Mouse (Mus musculus) olfactory bulb, adult 2 months (tissue): ENCODE measurements around the gene Snx11. TPM values are rescaled to one million over a fixed set of nuclear protein-coding genes. Genes with fewer than 3 reads are reported as not detected.
"Not testable (repeated sequence)": the region's sequence is repeated elsewhere in the genome, so short reads cannot be mapped to it uniquely, and the experiment has no call there.

Source experiments
- H3K27ac ChIP-seq: fragments of 200-500 bp; 2 replicates; pipeline ENCODE4 v1.5.1; 2012; ENCODE audit warnings: low read depth, low read length; ENCODE audit not compliant: insufficient read depth
- H3K4me1 ChIP-seq: fragments of 200-500 bp; 2 replicates; pipeline ENCODE4 v1.6.1; 2012; ENCODE audit warnings: low read length; ENCODE audit not compliant: control insufficient read depth, insufficient read depth
- H3K4me3 ChIP-seq: fragments of 200-500 bp; 2 replicates; pipeline ENCODE4 v1.5.1; 2012; ENCODE audit warnings: mild to moderate bottlenecking, low read depth, low read length, moderate library complexity; ENCODE audit not compliant: insufficient read depth
- CTCF ChIP-seq: fragments of 200-500 bp; IDR thresholded peaks from 2 replicates; pipeline ENCODE4 v1.5.1; 2012; ENCODE audit warnings: low read depth, mild to moderate bottlenecking, low read length, moderate library complexity; ENCODE audit not compliant: insufficient read depth
- POLR2A ChIP-seq: fragments of 200-500 bp; IDR thresholded peaks from 2 replicates; pipeline ENCODE4 v1.6.1; 2012; ENCODE audit warnings: mild to moderate bottlenecking, low read depth, low read length, moderate library complexity; ENCODE audit not compliant: insufficient read depth
- WGBS: fragments of 180-500 bp; shearing (Covaris S2); methylation state at CpG from one replicate; pipeline ENCODE4 v1.1.7; 2018; 5-methylcytosine and 5-hydroxymethylcytosine counted together
- polyA plus RNA-seq: library from polyadenylated mRNA; stranded (reverse); fragments of >200 nt; gene quantifications from 2 replicates; pipeline ENCODE4 v1.2.4, GENCODE M21; 2012; ENCODE audit warnings: low replicate concordance; ENCODE audit not compliant: missing spikeins, insufficient read depth, insufficient read length

Snx11 gene
- polyA plus RNA-seq, 1 experiment = not detected

- Histone ChIP-seq H3K4me1 (no peaks in the 10 kb centered on the region), H3K27ac (no peak overlapping the region), H3K4me3 (no peak overlapping the region)
- WGBS = 90% methylated on average over 2 of the region's 2 CpGs
- no peak for TF ChIP-seq CTCF
- TF ChIP-seq POLR2A = no peak
These were observed 22.2 kb upstream of the Snx11 start for GRCm38 (mm10) chr11:96799511-96799910.

DNA sequence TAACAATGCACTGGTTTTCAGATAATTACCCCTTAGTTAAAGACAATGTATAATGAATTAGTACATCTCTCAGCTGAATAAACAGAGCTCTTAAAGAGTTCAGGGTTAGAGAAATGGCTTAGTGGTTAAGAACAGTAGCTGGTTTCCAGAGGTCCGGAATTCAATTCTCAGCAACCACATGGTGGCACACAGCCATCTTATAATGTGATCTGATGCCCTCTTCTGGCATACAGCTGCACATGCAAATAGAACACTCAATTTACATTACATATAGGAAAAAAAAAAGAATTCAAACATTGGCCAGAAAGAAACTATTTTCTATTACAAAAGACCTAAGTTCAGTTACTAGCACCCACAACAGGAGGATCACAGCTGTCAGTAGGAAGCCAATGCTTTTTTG, 19.2 kb upstream of the Snx11 start:
- Histone ChIP-seq H3K4me3 (no peak overlapping the region), H3K4me1 (no peaks in the 10 kb centered on the region), H3K27ac (no peak overlapping the region)
- 48% methylated on average over 1 of the region's 1 CpGs for WGBS
- TF ChIP-seq POLR2A (no peak), CTCF (no peak)

- WGBS = 99% methylated on average over 2 of the region's 2 CpGs
These were observed 18.7 kb upstream of the Snx11 start for GRCm38 (mm10) chr11:96796081-96796480.

GRCm38 (mm10) chr11:96795491-96795890, 18.1 kb upstream of the Snx11 start:
- Histone ChIP-seq H3K4me3 (no peak overlapping the region), H3K27ac (no peak overlapping the region), H3K4me1 (peaks cover 2% of the 10 kb centered on the region; the same call in 1 of the 2 replicates)
- TF ChIP-seq CTCF = no peak
- TF ChIP-seq POLR2A = no peak
- WGBS = 94% methylated on average over 13 of the region's 13 CpGs

More at GRCm38 (mm10) chr11:96796081-96796480, 18.7 kb upstream of the Snx11 start:
- Histone ChIP-seq H3K4me3 (no peak overlapping the region), H3K27ac (no peak overlapping the region), H3K4me1 (no peaks in the 10 kb centered on the region)
- TF ChIP-seq CTCF = no peak
- no peak for TF ChIP-seq POLR2A

DNA sequence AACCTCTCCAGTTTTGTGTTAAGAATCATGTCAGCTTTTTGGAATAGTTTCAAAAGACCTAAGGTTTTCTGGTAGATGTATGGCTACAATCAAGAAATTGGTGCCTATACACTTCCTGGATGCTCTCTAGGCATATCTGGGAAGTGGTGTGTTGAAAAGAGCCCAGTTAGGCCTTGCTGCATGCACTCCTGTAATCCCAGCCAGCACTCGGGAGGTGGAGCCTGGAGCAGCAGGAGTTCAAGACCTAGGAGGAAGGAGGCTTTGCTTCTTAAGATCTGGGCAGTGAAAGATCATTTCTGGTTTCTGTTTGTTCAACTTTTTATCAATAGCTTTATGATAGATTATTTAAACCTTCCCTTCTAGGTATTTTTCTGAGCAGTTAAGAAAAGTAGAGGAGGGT, 13.3 kb upstream of the Snx11 start:
- TF ChIP-seq POLR2A (no peak), CTCF (no peak)
- Histone ChIP-seq H3K4me3 (no peak overlapping the region), H3K27ac (no peak overlapping the region), H3K4me1 (peaks cover 7% of the 10 kb centered on the region; the same call in 1 of the 2 replicates)
- WGBS = 16% methylated on average over 1 of the region's 1 CpGs

DNA sequence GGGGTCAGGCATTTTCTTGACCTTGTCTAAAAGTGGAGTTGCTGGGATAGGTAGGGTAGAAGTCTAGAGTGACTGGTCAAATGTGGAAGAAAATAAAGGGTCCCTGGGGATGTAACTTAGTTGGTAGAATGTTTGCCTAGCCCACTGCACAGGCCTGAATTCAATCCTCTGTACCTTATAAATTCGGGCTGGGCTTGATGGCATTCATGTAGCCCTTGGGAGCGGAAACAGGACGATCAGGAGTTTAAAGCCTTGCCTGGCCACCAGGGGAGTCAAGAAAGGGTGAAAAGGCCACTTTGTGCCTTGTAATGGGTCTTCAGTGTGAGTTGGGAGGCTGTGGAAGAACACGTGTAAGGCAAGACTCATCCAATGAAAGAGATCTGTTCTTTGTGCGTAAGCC, 12.6 kb upstream of the Snx11 start:
- peak overlapping the region; percentile 77 for H3K4me3 ChIP-seq
- no peak overlapping the region for H3K27ac ChIP-seq
- no peak for TF ChIP-seq POLR2A
- no peak for TF ChIP-seq CTCF
- peaks cover 7% of the 10 kb centered on the region; the same call in 1 of the 2 replicates for H3K4me1 ChIP-seq
- WGBS = 11% methylated on average over 5 of the region's 5 CpGs

DNA sequence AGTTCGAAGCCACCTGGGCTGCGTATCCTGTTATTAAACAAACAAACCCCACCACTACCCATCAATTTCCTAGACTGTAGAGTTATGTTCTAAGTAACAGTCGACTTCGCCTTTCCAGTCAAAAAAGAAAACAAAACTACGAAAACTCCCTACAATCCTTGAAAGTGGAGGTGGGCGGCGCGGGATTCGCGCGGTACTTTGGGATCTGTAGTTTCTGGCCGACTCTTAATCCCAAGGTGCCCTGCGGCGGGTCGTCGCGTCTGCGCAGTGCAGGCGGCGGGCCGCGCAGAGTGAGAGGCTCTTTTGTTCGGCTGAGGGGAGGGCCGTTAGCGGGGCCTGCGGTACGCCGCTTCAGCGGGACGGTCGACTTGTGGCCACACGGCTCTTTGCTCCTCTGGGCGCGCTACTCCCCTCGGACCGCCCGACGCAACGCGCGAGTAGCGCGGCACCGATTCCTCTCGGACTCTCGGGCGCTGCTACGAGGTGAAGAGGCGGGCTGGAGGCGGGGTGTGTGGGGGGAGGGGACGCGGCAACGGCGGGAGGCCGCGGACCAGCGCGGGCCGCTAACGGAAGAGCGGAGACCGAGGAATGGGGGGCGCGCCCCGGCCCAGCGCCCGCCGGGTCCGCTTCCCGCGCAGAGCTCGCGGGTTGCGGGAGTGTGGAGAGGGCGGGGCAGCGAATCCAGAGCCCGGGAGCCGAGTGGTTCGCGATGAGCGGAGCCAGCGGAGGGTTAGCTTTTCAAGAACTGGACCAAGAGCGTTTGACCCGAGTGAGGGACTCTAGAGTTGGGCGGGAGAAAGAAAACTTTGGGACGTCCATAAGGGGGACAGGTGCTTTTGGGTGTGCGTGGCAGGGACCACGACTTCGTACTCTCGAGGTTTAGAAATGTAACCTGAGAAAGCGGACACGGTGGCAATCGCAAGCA, 11.8 kb upstream of the Snx11 start, which contains the start of gene Cbx1:
TSS of gene Cbx1 (plus strand) at position 257 of the 925 bp plus-strand sequence.
- Histone ChIP-seq H3K4me3 (peak within 1 kb of the TSS; percentile 77), H3K4me1 (peaks cover 7% of the 10 kb centered on the region; the same call in 1 of the 2 replicates), H3K27ac (peak within 1 kb of the TSS; percentile 56)
- 2% methylated on average over 93 of the region's 93 CpGs for WGBS
- TF ChIP-seq CTCF (no peak), POLR2A (peak; percentile 86)

GRCm38 (mm10) chr11:96786731-96787450, 9.5 kb upstream of the Snx11 start:
- no peak for TF ChIP-seq POLR2A
- TF ChIP-seq CTCF = no peak
- peaks cover 7% of the 10 kb centered on the region; the same call in 1 of the 2 replicates for H3K4me1 ChIP-seq
- WGBS = 46% methylated on average over 9 of the region's 9 CpGs
- H3K27ac ChIP-seq = no peak overlapping the region
- H3K4me3 ChIP-seq = no peak overlapping the region

DNA sequence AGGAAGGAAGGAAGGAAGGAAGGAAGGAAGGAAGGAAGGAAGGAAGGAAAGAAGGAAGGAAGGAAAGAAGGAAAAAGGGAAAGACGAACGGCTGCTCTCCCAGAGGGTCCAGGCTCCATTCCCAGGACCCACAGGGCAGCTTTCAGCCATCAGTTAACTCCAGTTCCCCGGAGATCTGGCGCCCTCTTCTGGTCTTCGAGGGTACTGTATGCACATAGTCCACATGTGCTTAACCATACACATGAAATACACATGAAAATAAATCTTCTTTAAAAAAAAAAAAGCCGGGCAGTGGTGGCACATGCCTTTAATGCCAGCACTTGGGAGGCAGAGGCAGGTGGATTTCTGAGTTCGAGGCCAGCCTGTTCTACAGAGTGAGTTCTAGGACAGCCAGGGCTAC, 7.5 kb upstream of the Snx11 start:
- not testable (repeated sequence) for H3K27ac ChIP-seq, H3K4me3 ChIP-seq, H3K4me1 ChIP-seq
- WGBS = 14% methylated on average over 7 of the region's 7 CpGs
